Mouse (Mus musculus) left cerebral cortex, adult 8-10 months (tissue): ENCODE data around the gene Add3. TPM values are rescaled to one million over a fixed set of nuclear protein-coding genes. Genes with fewer than 3 reads are reported as not detected.
"Not testable (repeated sequence)": the region's sequence is repeated elsewhere in the genome, so short reads cannot be mapped to it uniquely, and the experiment has no call there.

Source experiments
- DNase-seq, 2 experiments: peaks; one replicate each; pipeline ENCODE4 v3.0.0; 2022; ENCODE audit warnings: low spot score in 2 of 2
- total RNA-seq, 4 experiments: library from RNA; stranded (reverse); gene quantifications; 2 replicates each; pipeline ENCODE4 v1.2.4; 2022

Add3 gene
- total RNA-seq, 4 experiments from 2014 or later = 101 to 107 (median 105) TPM

GRCm38 (mm10) chr19:53193964-53194582, 53.8 kb downstream of the Add3 start:
- no peak for DNase-seq

GRCm38 (mm10) chr19:53194751-53195520, 54.7 kb downstream of the Add3 start:
- no peak for DNase-seq

GRCm38 (mm10) chr19:53196961-53197360, 56.7 kb downstream of the Add3 start:
- no peak for DNase-seq

- DNase-seq = no peak
Observed at GRCm38 (mm10) chr19:53197766-53198165, 57.5 kb downstream of the Add3 start.

- DNase-seq = no peak
Observed at GRCm38 (mm10) chr19:53198706-53199572, 58.7 kb downstream of the Add3 start.

GRCm38 (mm10) chr19:53199711-53200110, 59.5 kb downstream of the Add3 start:
- no peak for DNase-seq

GRCm38 (mm10) chr19:53202116-53202515, 61.9 kb downstream of the Add3 start:
- no peak for DNase-seq

- DNase-seq = no peak
Observed at GRCm38 (mm10) chr19:53206986-53207385, 66.7 kb downstream of the Add3 start.

GRCm38 (mm10) chr19:53208830-53209229, 68.6 kb downstream of the Add3 start:
- no peak for DNase-seq

GRCm38 (mm10) chr19:53210251-53210650, 70.0 kb downstream of the Add3 start:
- no peak for DNase-seq

- no peak for DNase-seq
Observed at GRCm38 (mm10) chr19:53215352-53215751, 75.1 kb downstream of the Add3 start.

GRCm38 (mm10) chr19:53216761-53217538, 76.7 kb downstream of the Add3 start:
- DNase-seq = no peak

GRCm38 (mm10) chr19:53217837-53218236, 77.6 kb downstream of the Add3 start:
- DNase-seq = no peak

GRCm38 (mm10) chr19:53219305-53219704, 79.1 kb downstream of the Add3 start:
- DNase-seq = no peak

GRCm38 (mm10) chr19:53221186-53221585, 80.9 kb downstream of the Add3 start:
- no peak for DNase-seq

GRCm38 (mm10) chr19:53225249-53226070, 85.2 kb downstream of the Add3 start:
- DNase-seq = not testable (repeated sequence)

GRCm38 (mm10) chr19:53226651-53227050, 86.4 kb downstream of the Add3 start:
- DNase-seq = no peak

GRCm38 (mm10) chr19:53228064-53228794, 88.0 kb downstream of the Add3 start:
- DNase-seq = peak in 1 of 2 experiments; percentile 46

- DNase-seq = no peak
Observed at GRCm38 (mm10) chr19:53230942-53231815, 90.9 kb downstream of the Add3 start.
